Mouse (Mus musculus): ENCODE data around the gene Itprip. TPM values are rescaled to one million over a fixed set of nuclear protein-coding genes. Genes with fewer than 3 reads are reported as not detected.

The Itprip gene
- polyA plus RNA-seq, 1 experiment from 2014 or later: 13.2 TPM

DNA sequence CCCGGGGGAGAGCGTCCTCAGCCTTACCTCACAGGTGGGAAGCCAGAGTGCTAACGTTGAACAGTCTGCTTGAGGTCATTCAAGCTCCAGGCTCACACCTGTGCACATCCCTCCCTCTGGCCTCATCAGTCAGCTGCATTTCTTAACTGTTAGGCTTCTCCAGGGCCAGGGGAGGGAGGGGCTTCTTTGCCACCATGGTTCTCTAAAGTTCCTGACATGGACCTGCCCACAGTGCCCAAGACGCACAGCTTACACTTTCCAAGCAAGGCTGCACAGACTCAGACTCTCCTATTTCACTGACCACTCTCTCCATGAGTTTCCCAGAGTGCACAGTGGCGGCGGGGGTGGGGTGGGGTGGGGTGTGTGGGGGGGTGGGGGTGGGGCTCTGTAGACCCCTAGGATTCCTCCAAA is 10.1 kb downstream of the Itprip start:
- ATAC-seq (ENCODE audit: low FRiP score): peak; percentile 63
- H3K9ac ChIP-seq (ENCODE audit: low read length): peak overlapping the region; percentile 63
- no peaks in the 10 kb centered on the region for H3K36me3 ChIP-seq (ENCODE audit: control insufficient read depth, insufficient read depth, low read length)
- no peak overlapping the region for H3K4me3 ChIP-seq (ENCODE audit: low read depth, low read length)
- H3K4me2 ChIP-seq: peak overlapping the region; percentile 50
- no peaks in the 10 kb centered on the region for H3K27me3 ChIP-seq (ENCODE audit: control insufficient read depth, insufficient read depth, low read length)
- DNase-seq (ENCODE audit: low spot score, missing footprints): peak; percentile 86
- 18% methylated on average over 6 of the region's 6 CpGs for WGBS
- peak overlapping the region; percentile 87 for H3K27ac ChIP-seq (ENCODE audit: low read depth, low read length)
- no peaks in the 10 kb centered on the region for H3K9me3 ChIP-seq (ENCODE audit: control insufficient read depth, low read length)
- peaks cover 14% of the 10 kb centered on the region for H3K4me1 ChIP-seq (ENCODE audit: control insufficient read depth, insufficient read depth, low read length)

DNA sequence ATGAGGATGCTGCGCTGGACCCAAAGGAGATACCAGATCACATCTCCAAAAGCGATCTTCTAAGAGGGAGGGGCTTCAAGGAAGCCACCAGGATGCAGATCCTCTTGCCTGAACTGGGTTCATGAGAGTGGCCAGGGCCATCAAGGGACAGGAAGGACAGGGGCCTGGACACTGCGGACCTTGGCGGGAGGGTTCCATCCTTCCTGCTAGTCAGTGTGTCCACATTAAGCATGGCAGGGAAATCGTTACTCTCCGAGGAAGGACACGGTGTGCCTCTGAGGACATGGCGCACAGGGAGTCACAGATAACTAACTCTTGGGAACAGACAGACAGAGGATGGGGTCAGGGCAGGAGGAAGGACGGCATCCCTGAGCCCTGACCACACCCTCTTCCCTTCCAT is 11.5 kb downstream of the Itprip start:
- ATAC-seq (ENCODE audit: low FRiP score) (no peak), DNase-seq (ENCODE audit: low spot score, missing footprints) (peak; percentile 66)
- 89% methylated on average over 9 of the region's 9 CpGs for WGBS
- Histone ChIP-seq H3K9me3 (ENCODE audit: control insufficient read depth, low read length) (no peaks in the 10 kb centered on the region), H3K4me1 (ENCODE audit: control insufficient read depth, insufficient read depth, low read length) (peaks cover 16% of the 10 kb centered on the region), H3K27ac (ENCODE audit: low read depth, low read length) (no peak overlapping the region), H3K27me3 (ENCODE audit: control insufficient read depth, insufficient read depth, low read length) (no peaks in the 10 kb centered on the region), H3K4me3 (ENCODE audit: low read depth, low read length) (no peak overlapping the region), H3K4me2 (no peak overlapping the region), H3K36me3 (ENCODE audit: control insufficient read depth, insufficient read depth, low read length) (no peaks in the 10 kb centered on the region), H3K9ac (ENCODE audit: low read length) (no peak overlapping the region)

DNA sequence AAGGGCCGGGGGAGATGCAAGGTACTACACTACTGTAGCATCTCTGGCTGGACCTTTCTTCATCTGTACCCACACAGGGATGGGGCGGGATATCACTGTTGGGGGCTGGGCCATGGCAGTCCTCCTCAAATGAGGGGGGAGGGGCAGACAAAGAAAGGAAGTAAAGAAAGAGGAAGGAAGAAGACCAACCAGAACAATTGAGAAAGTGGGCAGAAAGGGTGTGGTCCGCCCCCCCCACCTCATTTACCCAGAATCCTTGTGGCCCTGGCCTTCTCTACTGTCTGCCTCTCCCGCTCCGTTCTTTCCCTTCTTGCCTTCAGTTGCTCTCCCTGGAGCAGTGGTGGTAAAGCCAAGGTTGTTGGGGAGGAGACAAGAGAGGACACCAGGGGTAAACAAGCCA is 13.5 kb downstream of the Itprip start:
- Histone ChIP-seq H3K27ac (ENCODE audit: low read depth, low read length) (no peak overlapping the region), H3K4me1 (ENCODE audit: control insufficient read depth, insufficient read depth, low read length) (peaks cover 16% of the 10 kb centered on the region), H3K27me3 (ENCODE audit: control insufficient read depth, insufficient read depth, low read length) (no peaks in the 10 kb centered on the region), H3K4me2 (no peak overlapping the region), H3K4me3 (ENCODE audit: low read depth, low read length) (no peak overlapping the region), H3K36me3 (ENCODE audit: control insufficient read depth, insufficient read depth, low read length) (no peaks in the 10 kb centered on the region), H3K9me3 (ENCODE audit: control insufficient read depth, low read length) (no peaks in the 10 kb centered on the region), H3K9ac (ENCODE audit: low read length) (no peak overlapping the region)
- ATAC-seq (ENCODE audit: low FRiP score): no peak
- peak; percentile 67 for DNase-seq (ENCODE audit: low spot score, missing footprints)
- 93% methylated on average over 5 of the region's 5 CpGs for WGBS

DNA sequence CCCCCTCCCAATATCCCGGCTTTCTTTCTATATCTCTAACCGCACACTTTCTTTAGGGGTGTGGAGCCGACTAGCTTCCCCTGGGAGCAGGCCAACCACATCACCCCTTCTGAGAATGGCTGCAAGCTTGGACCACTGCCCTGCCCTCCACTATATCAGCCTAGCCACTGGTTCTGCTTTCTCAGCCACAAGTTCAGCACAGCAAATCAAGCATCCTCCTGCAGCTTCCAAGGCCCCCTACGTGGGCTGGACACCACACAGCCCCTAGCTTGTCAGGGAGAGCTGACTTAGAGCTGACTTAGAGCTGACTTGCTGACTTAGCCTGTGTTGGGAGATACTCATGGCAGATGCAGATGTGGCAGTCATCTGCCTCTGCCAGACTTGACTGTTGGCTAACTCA is 14.0 kb downstream of the Itprip start:
- peaks cover 16% of the 10 kb centered on the region for H3K4me1 ChIP-seq (ENCODE audit: control insufficient read depth, insufficient read depth, low read length)
- no peaks in the 10 kb centered on the region for H3K27me3 ChIP-seq (ENCODE audit: control insufficient read depth, insufficient read depth, low read length)
- no peak overlapping the region for H3K27ac ChIP-seq (ENCODE audit: low read depth, low read length)
- no peak for ATAC-seq (ENCODE audit: low FRiP score)
- no peak overlapping the region for H3K4me2 ChIP-seq
- no peak overlapping the region for H3K4me3 ChIP-seq (ENCODE audit: low read depth, low read length)
- 93% methylated on average over 4 of the region's 4 CpGs for WGBS
- H3K9ac ChIP-seq (ENCODE audit: low read length): no peak overlapping the region
- H3K9me3 ChIP-seq (ENCODE audit: control insufficient read depth, low read length): no peaks in the 10 kb centered on the region
- no peak for DNase-seq (ENCODE audit: low spot score, missing footprints)
- H3K36me3 ChIP-seq (ENCODE audit: control insufficient read depth, insufficient read depth, low read length): no peaks in the 10 kb centered on the region

DNA sequence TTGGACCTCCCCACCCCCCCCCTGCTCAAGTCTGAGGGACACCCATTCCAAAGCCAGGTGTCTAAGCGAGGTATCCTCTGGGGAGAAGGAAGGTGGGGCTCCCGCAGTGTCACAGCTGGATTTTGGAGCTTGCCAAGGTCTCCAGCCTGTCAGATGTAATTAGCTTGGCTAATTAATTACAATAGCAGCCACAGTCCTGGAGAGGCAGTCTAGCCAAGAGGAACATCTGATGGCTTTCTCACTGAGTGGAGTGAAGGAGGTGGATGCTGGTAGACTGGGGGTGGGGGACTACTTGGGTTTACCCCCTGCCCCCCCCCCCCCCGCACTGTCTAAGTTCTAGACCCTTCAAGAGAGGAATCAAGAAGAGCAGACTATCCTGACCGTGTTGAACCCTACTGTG is 15.4 kb downstream of the Itprip start:
- no peak overlapping the region for H3K27ac ChIP-seq (ENCODE audit: low read depth, low read length)
- DNase-seq (ENCODE audit: low spot score, missing footprints) (peak; percentile 83), ATAC-seq (ENCODE audit: low FRiP score) (no peak)
- no peaks in the 10 kb centered on the region for H3K9me3 ChIP-seq (ENCODE audit: control insufficient read depth, low read length)
- WGBS: 54% methylated on average over 4 of the region's 4 CpGs
- no peak overlapping the region for H3K4me3 ChIP-seq (ENCODE audit: low read depth, low read length)
- H3K4me2 ChIP-seq: no peak overlapping the region
- H3K9ac ChIP-seq (ENCODE audit: low read length): no peak overlapping the region
- H3K36me3 ChIP-seq (ENCODE audit: control insufficient read depth, insufficient read depth, low read length): no peaks in the 10 kb centered on the region
- H3K4me1 ChIP-seq (ENCODE audit: control insufficient read depth, insufficient read depth, low read length): peaks cover 5% of the 10 kb centered on the region
- no peaks in the 10 kb centered on the region for H3K27me3 ChIP-seq (ENCODE audit: control insufficient read depth, insufficient read depth, low read length)

DNA sequence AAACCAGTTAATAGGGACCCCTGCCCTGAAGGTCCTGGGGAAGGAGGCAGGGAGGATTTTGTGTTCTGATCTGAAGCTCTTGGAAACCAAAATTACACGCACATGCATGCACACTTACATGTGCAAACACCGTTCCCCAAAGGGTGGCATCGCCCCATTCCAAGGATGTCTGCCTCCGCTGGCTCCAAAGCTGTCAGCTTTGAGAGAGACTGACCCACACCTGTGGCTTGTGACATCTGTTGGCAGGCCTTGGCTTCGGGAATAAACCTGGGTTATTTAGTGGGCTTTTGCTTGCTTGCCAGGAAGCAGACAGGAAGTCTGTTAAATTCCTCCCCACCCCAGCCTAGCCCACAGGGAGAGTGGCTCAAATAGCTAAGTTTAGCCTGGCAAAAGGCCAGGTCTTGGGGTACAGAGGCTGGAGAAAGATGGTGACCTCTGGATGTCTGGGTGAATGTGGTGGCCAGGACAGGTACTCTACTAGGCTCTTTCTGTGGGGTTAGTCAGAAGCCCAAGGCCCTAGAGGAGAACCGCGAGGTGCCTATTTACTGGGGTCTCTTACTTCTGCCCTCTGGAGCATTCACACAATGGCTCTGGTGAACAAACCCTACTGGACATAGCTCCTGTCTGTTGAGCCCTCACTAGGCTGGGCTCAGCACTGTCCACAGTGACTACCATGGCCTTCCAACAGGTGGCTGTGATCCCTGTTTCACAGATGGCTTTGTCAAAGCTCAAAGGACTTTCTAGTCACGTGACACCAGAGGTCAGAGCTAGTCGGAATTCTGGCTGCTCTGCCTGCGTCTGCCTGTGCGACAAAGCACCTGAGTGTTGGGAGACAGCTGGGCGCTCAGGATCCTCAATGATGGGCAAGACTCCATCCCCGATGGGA is 16.5 kb downstream of the Itprip start:
- 77% methylated on average over 13 of the region's 13 CpGs for WGBS

DNA sequence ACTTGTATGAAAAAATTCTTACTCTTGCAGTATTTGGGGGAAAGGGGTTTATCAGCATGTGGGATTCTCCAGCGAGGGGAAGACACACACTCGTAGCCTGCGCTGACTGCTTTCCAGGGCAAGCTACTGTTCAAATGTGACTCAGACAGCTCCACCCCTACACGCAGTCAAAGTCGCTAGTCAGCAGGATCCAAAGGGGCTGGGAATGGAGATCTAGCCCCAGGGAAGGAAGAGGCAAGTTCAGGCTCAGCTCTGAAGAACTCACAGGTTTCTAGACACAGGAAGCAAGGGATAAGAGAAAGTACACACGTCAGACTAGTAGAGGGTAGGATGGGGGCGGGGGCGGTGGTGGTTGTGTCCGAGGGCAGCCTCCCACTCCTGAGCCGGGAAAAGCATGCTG is 18.5 kb downstream of the Itprip start:
- WGBS: 90% methylated on average over 10 of the region's 10 CpGs
- Histone ChIP-seq H3K27me3 (ENCODE audit: control insufficient read depth, insufficient read depth, low read length) (no peaks in the 10 kb centered on the region), H3K27ac (ENCODE audit: low read depth, low read length) (no peak overlapping the region), H3K4me3 (ENCODE audit: low read depth, low read length) (no peak overlapping the region), H3K9ac (ENCODE audit: low read length) (no peak overlapping the region), H3K4me1 (ENCODE audit: control insufficient read depth, insufficient read depth, low read length) (0 out of 2 replicates have a peak, but pooled peaks cover 2% of the 10 kb centered on the region), H3K9me3 (ENCODE audit: control insufficient read depth, low read length) (no peaks in the 10 kb centered on the region), H3K36me3 (ENCODE audit: control insufficient read depth, insufficient read depth, low read length) (0 out of 2 replicates have a peak, but pooled peaks cover 6% of the 10 kb centered on the region), H3K4me2 (no peak overlapping the region)
- DNase-seq (ENCODE audit: low spot score, missing footprints) (peak; percentile 12), ATAC-seq (ENCODE audit: low FRiP score) (no peak)

More for the DNA sequence above, 16.5 kb downstream of the Itprip start:
- DNase-seq (ENCODE audit: low spot score, missing footprints): peak; percentile 81
- H3K4me3 ChIP-seq (ENCODE audit: low read depth, low read length): no peak overlapping the region
- no peaks in the 10 kb centered on the region for H3K27me3 ChIP-seq (ENCODE audit: control insufficient read depth, insufficient read depth, low read length)
- no peaks in the 10 kb centered on the region for H3K9me3 ChIP-seq (ENCODE audit: control insufficient read depth, low read length)
- 0 out of 2 replicates have a peak, but pooled peaks cover 2% of the 10 kb centered on the region for H3K4me1 ChIP-seq (ENCODE audit: control insufficient read depth, insufficient read depth, low read length)
- H3K4me2 ChIP-seq: no peak overlapping the region
- H3K36me3 ChIP-seq (ENCODE audit: control insufficient read depth, insufficient read depth, low read length): 0 out of 2 replicates have a peak, but pooled peaks cover under 1% of the 10 kb centered on the region
- no peak overlapping the region for H3K9ac ChIP-seq (ENCODE audit: low read length)
- no peak overlapping the region for H3K27ac ChIP-seq (ENCODE audit: low read depth, low read length)
- no peak for ATAC-seq (ENCODE audit: low FRiP score)

DNA sequence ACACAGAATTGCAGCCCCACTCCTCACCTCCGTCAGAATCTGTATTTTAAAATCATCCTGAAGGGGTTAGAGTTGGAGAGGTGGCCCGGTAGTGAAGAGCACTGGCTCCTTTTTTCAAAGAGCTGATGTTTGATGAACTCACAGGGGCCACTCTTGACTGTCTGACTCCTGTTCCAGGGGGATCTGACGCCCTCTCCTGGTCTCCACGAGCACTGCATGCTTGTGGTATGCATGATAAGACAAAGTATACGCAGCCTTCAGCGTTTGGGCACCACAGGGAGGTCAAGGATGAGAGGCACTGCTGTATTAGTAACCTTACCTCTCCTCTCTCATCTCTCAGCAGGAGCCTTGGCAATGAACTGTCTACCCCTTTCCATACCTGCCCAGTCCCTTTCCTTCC is 19.1 kb downstream of the Itprip start:
- H3K36me3 ChIP-seq (ENCODE audit: control insufficient read depth, insufficient read depth, low read length): 0 out of 2 replicates have a peak, but pooled peaks cover 6% of the 10 kb centered on the region
- H3K27me3 ChIP-seq (ENCODE audit: control insufficient read depth, insufficient read depth, low read length): no peaks in the 10 kb centered on the region
- WGBS: 70% methylated on average over 6 of the region's 6 CpGs
- H3K9me3 ChIP-seq (ENCODE audit: control insufficient read depth, low read length): no peaks in the 10 kb centered on the region
- H3K27ac ChIP-seq (ENCODE audit: low read depth, low read length): no peak overlapping the region
- 0 out of 2 replicates have a peak, but pooled peaks cover 2% of the 10 kb centered on the region for H3K4me1 ChIP-seq (ENCODE audit: control insufficient read depth, insufficient read depth, low read length)
- H3K4me2 ChIP-seq: no peak overlapping the region
- peak; percentile 81 for DNase-seq (ENCODE audit: low spot score, missing footprints)
- ATAC-seq (ENCODE audit: low FRiP score): no peak
- no peak overlapping the region for H3K9ac ChIP-seq (ENCODE audit: low read length)
- H3K4me3 ChIP-seq (ENCODE audit: low read depth, low read length): no peak overlapping the region

DNA sequence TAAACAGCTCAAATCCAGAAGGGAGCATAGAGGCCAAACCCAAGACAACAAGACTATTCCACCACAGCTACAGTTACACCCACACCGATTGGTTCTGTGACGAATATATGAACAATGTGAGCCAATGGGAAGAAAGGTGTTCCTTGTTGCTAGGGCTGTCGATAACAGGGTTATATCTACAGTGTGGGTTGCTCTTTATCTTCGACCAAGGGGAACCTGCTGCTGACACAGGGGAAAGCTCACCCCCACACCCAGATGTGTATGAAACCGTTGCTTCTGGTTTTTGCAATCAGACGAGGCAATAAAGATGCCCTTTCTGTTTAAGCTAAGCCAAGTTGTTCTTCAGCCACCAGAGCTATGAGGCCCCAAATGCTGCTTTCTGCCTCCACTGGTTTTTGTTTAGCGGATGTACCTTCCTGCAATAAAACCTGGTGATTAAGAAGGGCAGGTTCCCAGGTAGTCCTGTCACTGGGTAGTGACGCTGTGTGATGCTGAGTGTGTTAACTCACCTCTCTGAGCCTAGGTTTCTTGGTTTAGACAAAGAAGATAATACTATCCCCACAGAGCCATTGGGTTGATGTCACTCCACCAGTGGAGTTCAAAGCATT is 20.5 kb downstream of the Itprip start:
- Histone ChIP-seq H3K9me3 (ENCODE audit: control insufficient read depth, low read length) (no peaks in the 10 kb centered on the region), H3K27ac (ENCODE audit: low read depth, low read length) (no peak overlapping the region), H3K9ac (ENCODE audit: low read length) (no peak overlapping the region), H3K4me3 (ENCODE audit: low read depth, low read length) (no peak overlapping the region), H3K4me1 (ENCODE audit: control insufficient read depth, insufficient read depth, low read length) (no peaks in the 10 kb centered on the region), H3K36me3 (ENCODE audit: control insufficient read depth, insufficient read depth, low read length) (0 out of 2 replicates have a peak, but pooled peaks cover 6% of the 10 kb centered on the region), H3K27me3 (ENCODE audit: control insufficient read depth, insufficient read depth, low read length) (no peaks in the 10 kb centered on the region), H3K4me2 (no peak overlapping the region)
- ATAC-seq (ENCODE audit: low FRiP score): no peak
- 90% methylated on average over 8 of the region's 8 CpGs for WGBS
- no peak for DNase-seq (ENCODE audit: low spot score, missing footprints)

All from midbrain, embryonic 11.5 days (tissue).